Mouse (Mus musculus): ENCODE data around the gene Stom.

- TF ChIP-seq CTCF (IDR thresholded peaks at IDR 0.05; ENCODE audit: control insufficient read depth, insufficient read depth, insufficient read length): peak; percentile 54
- TF ChIP-seq MAX (IDR thresholded peaks at IDR 0.05): peak; percentile 28
- no peak for TF ChIP-seq MYOD1 (IDR thresholded peaks at IDR 0.05; ENCODE audit: control insufficient read depth, insufficient read length, low read depth)
- no peak for TF ChIP-seq USF1 (IDR thresholded peaks at IDR 0.05; ENCODE audit: low read depth)
Measured at GRCm38 (mm10) chr2:35270531-35270984, 66.2 kb downstream of the Stom start.
